Mouse (Mus musculus): Measurements from ENCODE around the gene Zfp248.

Gene Zfp248

DNA sequence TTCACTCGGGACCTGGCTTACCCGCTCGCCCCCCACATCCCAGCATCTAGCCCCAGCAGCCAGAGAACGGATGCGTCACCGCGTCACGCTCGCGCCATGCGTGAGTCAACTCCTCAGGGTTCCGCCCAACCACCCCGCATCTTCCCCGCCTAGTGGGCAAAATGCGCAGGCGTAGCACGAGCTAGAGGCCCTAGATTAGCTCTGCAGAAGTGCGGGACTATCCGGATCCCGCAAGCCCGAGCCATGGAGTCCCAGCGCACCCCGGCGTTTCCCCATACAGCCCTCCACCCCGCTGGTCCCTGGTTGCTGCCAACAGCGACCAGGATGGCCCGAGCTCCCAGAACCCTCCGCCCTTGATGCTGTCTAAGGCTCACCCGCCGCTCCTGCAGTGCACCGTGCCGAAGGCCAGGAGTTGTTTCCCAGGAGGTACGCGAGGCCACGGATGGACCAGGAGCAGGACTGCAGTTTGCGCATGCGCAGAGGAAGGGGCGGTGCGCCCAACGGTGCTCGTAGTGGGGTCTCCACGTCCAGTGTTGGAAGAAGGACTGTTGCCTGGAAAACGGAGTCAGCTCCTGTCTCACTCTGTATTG is at the start of gene Zfp248:
Gene Zfp248, minus strand, starts transcription at position 487 of the 590 bp plus-strand sequence.
- peak; percentile 80 to 82 for DNase-seq

DNA sequence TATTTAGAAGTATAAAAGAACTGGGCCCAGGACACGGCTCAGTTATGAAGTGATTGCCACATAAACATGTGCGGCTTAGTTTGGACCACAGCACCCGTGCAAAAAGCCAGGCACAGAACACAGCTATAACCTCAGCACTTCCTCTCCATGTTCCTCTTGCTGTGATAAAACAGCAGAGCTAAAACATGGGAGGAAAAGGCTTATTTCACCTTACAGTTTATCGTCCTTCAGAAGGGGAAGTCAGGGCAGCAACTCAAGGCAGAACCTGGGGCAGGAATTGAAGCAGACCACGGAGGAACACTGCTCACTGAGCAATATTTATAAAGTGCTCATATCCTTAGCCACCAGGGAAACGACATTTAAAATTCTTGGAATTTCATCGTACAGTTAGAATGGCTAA is 43.7 kb upstream of the Zfp248 start:
- DNase-seq, result no peak

DNA sequence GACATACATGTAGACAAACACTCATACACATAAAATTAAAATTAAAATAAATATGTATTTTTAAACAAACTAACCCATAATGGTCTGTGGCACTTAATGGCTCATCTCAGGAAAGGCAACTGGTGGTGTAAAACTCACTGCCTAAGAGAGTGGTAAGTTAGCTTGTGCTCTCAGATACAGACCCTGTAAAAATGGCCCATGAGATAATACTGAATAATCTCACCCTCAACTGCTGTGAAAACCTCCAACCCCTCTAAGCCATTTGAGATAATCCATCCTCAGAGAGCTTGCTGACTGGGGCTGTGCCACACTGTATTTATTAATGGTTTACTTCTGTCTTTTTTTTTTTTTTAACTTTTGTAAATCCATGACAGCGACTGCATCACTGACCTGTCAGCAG is 26.8 kb upstream of the Zfp248 start:
- no peak for DNase-seq

DNA sequence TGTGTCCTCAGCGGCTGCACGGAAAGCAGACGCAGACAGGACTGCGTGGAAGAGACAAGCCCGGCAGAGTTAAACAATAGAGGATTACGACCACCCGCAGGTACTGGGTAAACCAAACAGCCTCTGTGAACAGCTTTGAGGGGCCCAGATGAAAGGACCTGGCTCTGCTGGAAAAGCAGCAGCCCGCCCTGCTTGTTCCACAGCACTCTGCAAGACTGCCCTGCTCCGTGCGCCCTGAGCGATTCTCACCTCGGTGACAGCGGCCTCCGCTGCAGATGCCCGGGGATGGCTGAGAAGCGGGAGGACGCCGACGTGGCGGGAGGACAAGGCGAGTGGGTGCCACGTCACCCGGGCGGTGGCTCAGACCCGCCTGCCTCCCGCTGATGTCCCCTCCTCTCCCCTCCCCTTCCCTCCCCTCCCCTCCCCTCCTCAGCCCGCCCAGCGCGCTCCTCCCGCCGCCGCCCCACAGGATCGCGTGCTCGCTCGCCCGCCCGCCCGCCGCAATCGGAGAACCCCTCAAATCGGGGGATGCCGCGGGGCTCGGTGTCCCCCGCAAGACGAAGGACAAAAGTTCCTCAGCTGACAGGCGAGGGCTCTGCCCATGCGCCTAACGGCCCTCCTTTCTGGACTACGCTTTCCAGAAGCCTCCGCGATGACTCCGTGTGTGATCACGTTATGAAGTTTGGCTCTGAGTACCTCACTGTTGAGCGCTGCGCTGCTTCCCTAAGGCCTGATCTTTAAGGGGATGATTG is 23.8 kb upstream of the Zfp248 start, which contains the start of gene Zfp9:
Gene Zfp9, minus strand, starts transcription at position 364 of the 752 bp plus-strand sequence.
- peak; percentile 22 to 31 for DNase-seq

DNA sequence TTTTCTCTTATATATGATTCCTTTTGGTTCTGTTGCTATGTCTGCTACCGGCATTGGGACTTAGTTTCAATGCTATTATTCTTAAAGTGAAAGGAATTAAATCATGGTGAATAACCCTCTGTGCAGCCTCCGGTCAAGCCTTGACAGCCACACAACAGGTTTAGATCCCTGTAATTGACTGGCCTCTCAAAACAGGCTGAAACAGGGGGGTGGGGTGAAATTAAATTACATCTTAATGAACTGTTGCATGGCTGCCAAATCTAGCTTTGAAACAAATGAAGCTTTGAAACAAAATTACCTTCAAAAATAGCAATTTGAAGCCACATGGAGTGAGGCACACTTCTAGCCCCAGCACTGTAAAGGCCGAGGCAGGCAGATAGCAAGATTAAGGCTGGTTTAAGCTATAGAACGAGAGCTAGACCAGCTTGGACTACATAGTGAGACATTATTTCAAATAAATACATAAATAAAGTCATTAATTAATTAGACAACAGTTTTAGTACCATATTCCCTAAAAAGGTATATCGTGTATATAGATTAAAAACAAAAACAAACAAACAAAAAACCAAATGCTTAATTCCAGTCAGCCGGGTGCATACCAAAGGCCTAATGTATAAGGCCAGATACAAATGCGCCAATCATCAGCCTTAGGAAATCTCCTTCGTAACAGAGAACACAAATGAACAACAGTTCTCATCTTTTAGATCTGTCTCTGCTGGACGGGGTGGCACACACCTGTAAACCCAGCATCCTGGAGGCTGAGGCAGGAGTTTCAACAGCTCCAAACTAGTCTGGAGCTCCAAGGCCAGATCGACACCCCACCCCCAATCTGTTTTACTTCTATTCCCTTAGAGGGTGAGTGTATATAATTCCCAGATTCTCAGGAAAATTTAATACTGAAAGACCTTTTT is 22.8 kb upstream of the Zfp248 start:
- no peak for DNase-seq

DNA sequence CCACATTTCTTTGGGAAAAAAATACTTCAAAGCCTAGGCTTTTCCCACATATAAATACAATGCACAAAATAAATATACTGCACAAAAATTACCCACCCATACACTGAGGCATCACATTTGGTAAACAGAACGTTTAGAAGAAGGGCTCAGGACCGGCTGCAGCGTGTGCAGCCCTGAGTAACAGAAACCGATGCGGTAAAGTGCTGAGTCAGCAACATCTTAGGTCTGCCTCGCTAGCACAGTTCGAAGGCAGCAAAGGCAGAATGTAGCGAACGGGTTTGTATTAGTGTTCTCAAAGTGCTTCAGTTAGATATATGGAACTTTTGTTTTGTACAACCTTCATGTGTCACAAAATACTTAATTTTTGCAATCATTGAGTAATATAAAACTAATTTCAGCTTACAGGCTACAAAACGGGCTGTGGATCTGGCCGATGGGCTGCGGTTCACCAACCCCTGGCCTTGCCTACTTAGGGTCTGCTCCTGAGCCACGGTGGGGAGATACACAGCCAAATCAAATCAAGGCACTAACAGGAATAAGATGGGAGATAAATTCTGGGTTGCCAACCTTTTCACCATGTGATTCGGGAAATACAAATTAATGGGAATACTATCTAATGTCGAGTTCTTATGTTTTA is 6.9 kb upstream of the Zfp248 start:
- DNase-seq, result no peak

DNA sequence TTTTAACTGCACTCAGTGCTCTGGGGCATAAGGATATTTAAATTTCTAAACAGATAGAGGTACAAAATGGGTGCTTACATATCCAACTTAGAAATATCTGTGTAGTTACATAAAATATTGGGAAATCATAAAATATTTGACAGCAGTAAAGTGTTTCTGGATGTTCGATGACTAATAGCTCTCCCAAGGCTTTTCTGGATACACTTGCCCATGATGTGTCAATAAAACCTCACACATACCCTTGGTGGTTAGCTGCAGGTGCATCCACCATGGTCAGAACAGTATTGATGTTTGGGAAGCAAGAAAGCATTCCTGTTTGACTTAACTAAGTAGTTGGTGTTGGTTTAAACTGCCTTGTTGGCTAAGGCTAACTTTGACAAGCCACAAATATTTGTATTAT is 2.4 kb upstream of the Zfp248 start:
- no peak for DNase-seq

DNA sequence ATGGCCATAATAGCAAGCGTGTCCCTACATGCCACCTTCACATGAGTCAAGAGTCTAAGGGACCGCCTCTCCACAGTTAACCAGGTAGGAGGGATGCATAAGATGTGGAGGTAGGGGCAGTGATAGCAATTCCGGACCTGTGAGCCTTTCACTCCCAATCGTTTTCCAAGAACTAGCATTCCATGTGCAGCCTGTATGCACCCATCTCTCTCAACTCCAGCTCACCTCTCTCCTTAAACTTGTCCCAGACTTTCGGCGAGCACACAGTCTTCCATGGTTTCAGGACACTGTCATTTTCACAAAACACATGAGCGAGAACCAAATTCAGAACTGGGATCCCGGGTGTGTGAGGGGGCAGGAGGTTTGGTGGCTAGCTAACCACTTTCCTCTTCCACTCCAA is 876 bp downstream of the Zfp248 start:
- no peak for DNase-seq

DNA sequence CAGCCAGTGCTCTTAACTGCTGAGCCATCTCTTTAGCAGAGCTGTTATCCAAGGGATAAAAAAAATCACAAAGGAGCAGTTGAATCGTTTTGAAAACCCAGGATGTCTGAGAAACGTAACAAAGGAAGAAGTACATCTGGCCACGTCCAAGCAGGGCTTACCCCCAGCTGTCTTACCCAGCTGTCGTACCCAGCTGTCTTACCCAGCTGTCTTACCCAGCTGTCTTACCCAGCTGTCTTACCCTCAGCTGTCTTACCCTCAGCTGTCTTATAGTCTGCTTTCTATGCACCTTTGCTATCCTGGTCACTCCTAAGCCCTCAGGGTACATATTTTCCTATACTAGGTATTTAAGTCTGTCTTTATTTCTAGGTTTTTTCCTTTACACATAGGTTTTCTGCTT is 23.8 kb downstream of the Zfp248 start:
- no peak for DNase-seq

DNA sequence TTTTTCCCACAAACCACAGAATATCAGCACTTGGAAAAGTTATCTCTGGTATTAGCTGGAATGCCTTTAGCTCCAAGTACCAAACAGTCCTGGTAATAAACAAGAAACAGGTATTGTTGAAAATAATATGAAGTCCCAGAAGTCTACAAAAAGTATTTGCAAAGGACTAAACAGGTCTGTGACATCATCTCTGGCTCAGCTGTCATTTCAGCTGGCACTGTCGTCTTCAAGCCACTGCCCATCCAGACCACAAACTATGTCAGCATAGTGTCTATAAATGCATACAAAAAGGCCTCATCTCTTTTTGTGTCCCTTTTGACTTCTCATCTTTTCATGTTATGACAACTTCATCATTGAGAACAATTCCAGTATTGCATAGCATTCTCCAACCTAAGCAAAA is 28.7 kb downstream of the Zfp248 start:
- DNase-seq, result no peak

DNA sequence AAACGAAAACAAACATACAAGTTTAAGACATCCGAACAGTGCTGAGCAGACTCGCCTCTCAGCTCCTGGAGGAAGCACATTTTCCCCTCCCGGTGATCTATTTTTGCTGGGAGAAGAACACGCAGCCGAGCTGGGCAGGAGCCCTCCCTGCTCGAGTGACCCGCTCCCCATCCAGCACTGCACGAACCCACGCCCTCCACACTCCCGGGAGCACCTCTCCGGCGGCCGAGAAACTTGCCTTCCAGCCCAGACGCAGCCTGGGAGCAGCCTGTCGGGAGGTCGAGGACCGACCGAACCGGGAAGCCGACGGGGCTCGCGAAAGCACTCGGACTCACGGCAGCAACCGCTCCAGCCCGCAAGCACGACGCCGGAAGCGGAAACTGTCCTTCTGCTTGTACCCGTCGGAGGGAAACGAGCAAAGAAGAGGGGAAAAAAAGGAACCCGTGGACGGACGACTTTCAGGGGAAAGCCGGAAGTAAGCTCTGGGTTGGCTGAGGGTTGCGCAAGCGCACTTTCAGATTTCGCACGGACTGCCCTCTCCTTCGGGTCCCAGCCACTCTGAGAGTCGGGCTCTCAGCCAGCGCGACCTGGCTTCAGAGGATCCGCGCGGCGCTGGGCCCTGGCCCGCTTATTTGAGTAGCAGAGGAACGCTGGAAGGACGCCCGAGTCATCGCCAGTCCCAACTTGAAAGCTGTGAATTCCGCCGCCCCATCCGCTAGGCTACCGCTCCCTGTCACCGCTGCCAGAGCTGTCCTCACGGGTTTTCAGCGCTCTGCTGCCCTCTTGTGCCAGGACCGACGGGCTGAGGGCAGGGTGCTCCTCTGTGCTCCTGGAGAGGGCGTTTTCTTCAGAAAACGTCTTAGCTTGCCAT is 36.0 kb downstream of the Zfp248 start, which contains the start of gene Bms1:
Gene Bms1, minus strand, starts transcription at position 425 of the 871 bp plus-strand sequence.
- peak; percentile 89 to 92 for DNase-seq

DNA sequence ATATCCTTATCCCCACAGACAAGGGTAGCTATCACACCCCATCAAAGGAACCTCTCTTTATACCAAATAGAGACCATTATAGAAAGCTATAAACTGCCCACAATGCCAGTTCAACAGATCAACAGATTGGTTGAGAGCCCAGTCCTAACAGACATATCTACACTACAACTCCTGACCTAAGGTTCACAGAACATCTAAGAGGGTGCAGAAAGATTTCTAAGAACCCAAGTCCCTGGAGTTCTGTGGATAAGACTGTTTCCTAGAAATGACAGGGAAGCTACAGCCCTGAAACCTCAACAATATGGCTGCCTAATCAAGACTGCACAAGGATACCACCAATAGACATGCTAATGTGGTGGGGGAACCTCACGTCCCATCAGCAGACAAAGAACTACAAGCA is 44.9 kb downstream of the Zfp248 start:
- no peak for DNase-seq

DNA sequence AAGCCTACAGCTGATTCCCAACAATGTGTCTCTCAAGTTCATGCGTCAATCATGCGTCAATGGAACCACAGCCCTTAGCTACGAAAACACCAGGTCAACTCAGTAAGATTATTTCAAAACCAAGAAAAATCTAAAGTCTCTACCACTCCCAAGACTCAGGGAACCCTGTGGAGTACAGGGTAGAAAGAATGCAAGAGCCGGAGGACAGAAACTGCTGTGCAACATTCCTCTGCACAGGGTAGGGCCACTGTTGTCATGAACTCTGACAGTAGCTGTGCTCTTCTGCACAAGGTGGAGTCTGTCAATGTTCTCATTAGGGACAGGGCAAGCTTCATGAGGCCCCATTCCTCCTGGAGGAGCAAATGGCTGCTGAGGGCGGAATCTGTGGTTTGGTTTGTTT is 46.8 kb downstream of the Zfp248 start:
- DNase-seq, result no peak

DNA sequence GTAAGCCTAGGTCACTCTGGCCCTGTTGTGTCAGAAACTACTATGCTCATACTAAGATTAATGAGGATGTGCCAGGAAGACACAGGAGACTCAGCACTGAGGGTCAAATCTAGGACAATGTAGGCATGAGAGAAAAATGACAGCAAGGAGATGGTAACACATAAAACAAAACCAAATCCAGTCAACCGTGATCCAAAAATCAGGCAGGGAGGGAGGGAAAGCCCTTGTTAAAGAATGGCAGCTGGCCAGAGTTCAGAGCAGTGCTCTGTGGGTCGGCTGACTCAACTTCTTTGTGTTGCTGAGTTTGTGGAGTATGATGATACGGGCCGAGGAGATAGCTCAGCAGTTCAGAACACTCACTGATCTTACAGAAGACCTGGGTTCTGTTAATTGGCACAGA is 48.9 kb downstream of the Zfp248 start:
- no peak for DNase-seq

DNA sequence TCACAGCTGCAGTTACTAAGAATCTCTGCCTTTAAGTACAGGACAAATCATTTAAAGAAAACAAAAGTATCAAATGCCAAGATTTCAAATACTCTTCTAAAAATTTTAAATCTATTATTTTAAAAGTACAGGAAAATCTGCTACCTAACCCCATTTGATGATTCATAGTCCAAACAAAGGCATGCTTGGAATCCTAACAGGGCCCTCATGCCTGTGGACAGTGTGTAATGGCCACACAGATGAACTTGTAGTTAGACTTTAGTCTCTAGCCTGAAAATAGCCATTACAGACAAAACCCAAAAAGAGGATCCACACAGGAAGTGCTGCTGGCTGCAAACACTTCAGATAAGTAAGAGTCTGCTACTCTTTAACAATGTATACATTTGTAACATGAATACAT is 64.6 kb downstream of the Zfp248 start:
- DNase-seq, result no peak

DNA sequence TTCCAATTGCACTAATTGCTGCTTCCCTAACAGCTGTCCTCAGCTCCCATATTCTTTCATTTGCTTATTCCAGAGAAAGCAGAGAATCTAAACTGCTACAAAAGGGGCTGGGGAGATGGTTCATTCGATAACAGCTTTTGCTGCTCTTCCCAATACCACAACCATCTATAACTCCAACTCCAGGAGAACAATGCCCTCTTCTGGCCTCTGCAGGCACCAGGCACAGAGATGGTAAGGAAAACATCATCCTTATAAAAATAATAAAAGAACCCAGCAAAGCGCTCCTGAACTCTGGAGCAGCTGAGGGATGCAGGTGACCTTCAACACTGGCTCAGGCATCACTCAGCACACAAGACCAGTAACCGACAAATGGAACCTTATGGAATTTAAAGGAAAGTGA is 69.4 kb downstream of the Zfp248 start:
- DNase-seq, result no peak

DNA sequence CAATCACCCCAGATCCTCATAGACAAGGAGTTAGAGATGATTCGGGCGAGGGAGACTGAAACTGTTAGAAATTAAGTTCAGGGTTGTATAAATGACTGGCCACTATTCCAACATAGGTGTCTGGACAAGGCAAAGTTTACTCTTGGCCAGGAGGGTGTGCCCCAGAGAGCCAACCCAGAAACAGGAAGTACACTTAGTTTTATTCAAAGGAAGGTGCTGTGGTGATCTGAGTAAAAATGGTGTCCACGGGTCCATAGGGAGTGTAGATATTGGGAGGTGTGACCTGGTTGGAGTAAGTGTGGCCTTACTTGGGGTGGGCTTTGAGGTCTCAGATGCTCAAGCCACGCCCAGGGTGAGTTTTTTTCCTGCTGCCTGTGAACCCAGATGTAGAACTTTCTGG is 74.1 kb downstream of the Zfp248 start:
- DNase-seq, result no peak

DNA sequence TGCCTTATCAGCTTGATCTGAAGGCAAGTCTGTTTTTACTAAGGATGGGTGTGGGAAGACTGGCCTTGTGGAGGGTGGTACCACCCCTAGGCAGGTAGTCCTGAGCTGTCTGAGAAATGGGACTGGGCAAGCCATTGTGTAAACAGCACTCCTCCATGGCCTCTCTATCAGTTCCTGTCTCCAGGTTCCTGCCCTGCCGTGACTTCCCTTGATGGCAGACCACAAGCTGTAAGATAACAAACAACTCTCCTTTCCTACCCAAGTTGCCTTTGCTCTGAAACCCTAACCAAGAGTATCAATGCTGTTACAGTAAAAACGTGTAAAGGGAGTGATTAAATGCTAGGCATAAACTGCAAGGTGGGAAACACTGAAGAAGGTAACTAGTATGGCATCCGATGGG is 74.7 kb downstream of the Zfp248 start:
- DNase-seq, result no peak

DNA sequence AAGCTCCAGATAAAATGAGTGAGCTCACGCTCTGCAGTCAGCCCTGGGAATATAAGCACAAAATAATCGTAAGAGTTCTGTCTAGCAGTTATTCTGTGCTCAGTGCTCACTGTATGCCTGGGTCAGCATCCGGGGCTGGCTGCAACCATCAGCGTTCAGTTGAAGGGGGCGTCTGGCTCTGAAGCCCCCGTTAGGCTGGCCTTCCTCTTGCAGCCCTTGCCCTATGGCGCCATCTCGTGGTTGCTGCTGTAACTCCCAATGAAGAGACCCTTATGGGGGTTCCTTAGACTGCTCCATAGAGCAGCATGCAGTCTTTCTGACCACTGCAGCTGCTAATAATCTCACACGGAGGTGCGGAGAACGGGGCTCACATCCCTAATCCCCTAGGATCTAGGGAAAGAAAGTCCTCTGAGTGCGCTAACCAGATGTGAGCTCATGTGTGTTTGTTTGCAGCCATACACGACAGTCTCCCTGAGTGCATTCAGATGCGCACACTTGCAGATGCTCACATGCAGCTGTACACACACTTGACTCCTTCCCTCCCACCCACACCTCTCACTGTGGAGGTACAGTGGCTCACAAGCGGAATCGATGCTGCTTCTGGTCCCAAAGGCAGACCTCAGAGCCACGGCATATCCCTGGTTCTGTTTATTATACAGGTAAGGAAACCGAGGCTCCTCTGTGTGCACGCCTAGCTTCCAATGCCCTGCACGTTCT is 75.7 kb downstream of the Zfp248 start:
- peak; percentile 63 to 65 for DNase-seq

DNA sequence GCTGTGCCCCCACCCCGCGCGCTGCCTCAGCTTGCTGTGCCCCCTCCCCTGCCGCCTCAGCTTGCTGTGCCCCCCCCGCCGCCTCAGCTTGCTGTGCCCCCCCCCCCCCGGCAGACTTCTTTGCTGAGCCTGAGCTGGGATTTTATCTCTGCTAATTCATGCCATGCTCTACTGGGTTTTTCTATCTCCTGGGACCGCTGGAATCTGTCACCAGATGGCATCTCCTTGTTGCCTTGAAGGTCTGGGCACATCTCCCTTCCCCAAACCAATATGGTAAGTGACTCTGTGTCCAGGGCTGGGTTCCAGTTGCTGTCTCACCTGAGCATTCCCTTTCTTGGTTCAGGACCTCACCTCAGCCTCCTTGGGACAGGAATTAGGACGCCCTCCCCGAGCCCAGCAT is 77.7 kb downstream of the Zfp248 start:
- DNase-seq, result no peak

Measured in thymus, postnatal 36 days (tissue).